Mouse (Mus musculus) hindbrain, embryonic 10.5 days (tissue): ENCODE data around the gene Nlrp9b. TPM values are rescaled to one million over a fixed set of nuclear protein-coding genes. Genes with fewer than 3 reads are reported as not detected.
"Not testable (repeated sequence)": the region's sequence is repeated elsewhere in the genome, so short reads cannot be mapped to it uniquely, and the experiment has no call there.

Experiments
- DNase-seq: peaks from one replicate; pipeline ENCODE4 v3.0.0-alpha.2; 2017; ENCODE audit warnings: low spot score
- H3K27ac ChIP-seq: fragments of 300-500 bp; sonication (generic); 2 replicates; pipeline ENCODE4 v1.5.1; 2016; ENCODE audit warnings: mild to moderate bottlenecking, moderate library complexity
- H3K27me3 ChIP-seq: fragments of 300-500 bp; sonication (generic); 2 replicates; pipeline ENCODE4 v1.6.1; 2016; ENCODE audit warnings: mild to moderate bottlenecking; ENCODE audit not compliant: poor library complexity, insufficient read depth, severe bottlenecking
- H3K36me3 ChIP-seq: fragments of 300-500 bp; sonication (generic); 2 replicates; pipeline ENCODE4 v1.6.1; 2016; ENCODE audit warnings: mild to moderate bottlenecking, moderate library complexity
- H3K4me1 ChIP-seq: fragments of 300-500 bp; sonication (generic); replicated peaks from 2 replicates; pipeline ENCODE4 v1.6.1; 2016; ENCODE audit warnings: mild to moderate bottlenecking
- H3K4me3 ChIP-seq: fragments of 300-500 bp; sonication (generic); 2 replicates; pipeline ENCODE4 v1.5.1; 2016; ENCODE audit warnings: mild to moderate bottlenecking, moderate library complexity
- H3K9me3 ChIP-seq: fragments of 300-500 bp; sonication (generic); 2 replicates; pipeline ENCODE4 v1.6.1; 2016; ENCODE audit warnings: mild to moderate bottlenecking, moderate library complexity
- WGBS: fragments of 180-500 bp; shearing (Covaris S2); methylation state at CpG from one replicate; pipeline ENCODE4 v1.1.7; 2016; 5-methylcytosine and 5-hydroxymethylcytosine counted together
- polyA plus RNA-seq: library from polyadenylated mRNA; unstranded; fragments of >200 nt; fragmentation: Nextera tagmentation; extraction: Ambion mirVana; gene quantifications from 2 replicates; pipeline ENCODE4 v1.2.1, GENCODE M21; 2016

The Nlrp9b gene
- polyA plus RNA-seq, 1 experiment from 2014 or later: not detected

- no peak for DNase-seq
- Histone ChIP-seq H3K27me3 (no peaks in the 10 kb centered on the region), H3K9me3 (peaks cover 48% of the 10 kb centered on the region), H3K36me3 (no peaks in the 10 kb centered on the region), H3K4me3 (no peak overlapping the region), H3K27ac (no peak overlapping the region), H3K4me1 (no peaks in the 10 kb centered on the region)
- 70% methylated on average over 3 of the region's 3 CpGs for WGBS
Measured at GRCm38 (mm10) chr7:19969106-19969505, 22.2 kb upstream of the Nlrp9b start.

GRCm38 (mm10) chr7:19969541-19970090 lies 21.6 kb upstream of the Nlrp9b start:
- Histone ChIP-seq H3K4me1 (no peaks in the 10 kb centered on the region), H3K27me3 (no peaks in the 10 kb centered on the region), H3K9me3 (peaks cover 53% of the 10 kb centered on the region), H3K4me3 (no peak overlapping the region), H3K36me3 (no peaks in the 10 kb centered on the region), H3K27ac (no peak overlapping the region)
- DNase-seq: no peak
- 94% methylated on average over 4 of the region's 4 CpGs for WGBS

GRCm38 (mm10) chr7:19970196-19970595 lies 21.1 kb upstream of the Nlrp9b start:
- Histone ChIP-seq H3K27ac (no peak overlapping the region), H3K27me3 (no peaks in the 10 kb centered on the region), H3K9me3 (peaks cover 59% of the 10 kb centered on the region), H3K4me1 (no peaks in the 10 kb centered on the region), H3K4me3 (no peak overlapping the region), H3K36me3 (no peaks in the 10 kb centered on the region)
- DNase-seq: no peak
- WGBS: 90% methylated on average over 8 of the region's 8 CpGs

- Histone ChIP-seq H3K4me1 (no peaks in the 10 kb centered on the region), H3K27me3 (no peaks in the 10 kb centered on the region), H3K27ac (no peak overlapping the region), H3K36me3 (no peaks in the 10 kb centered on the region), H3K4me3 (no peak overlapping the region), H3K9me3 (peaks cover 59% of the 10 kb centered on the region)
- 89% methylated on average over 4 of the region's 4 CpGs for WGBS
- DNase-seq: no peak
Measured at GRCm38 (mm10) chr7:19971516-19971915, 19.7 kb upstream of the Nlrp9b start.

GRCm38 (mm10) chr7:19996721-19997120 lies 5.5 kb downstream of the Nlrp9b start:
- not testable (repeated sequence) for H3K4me1 ChIP-seq, DNase-seq, H3K36me3 ChIP-seq, H3K4me3 ChIP-seq, H3K27me3 ChIP-seq, H3K27ac ChIP-seq
- peaks cover 34% of the 10 kb centered on the region for H3K9me3 ChIP-seq
- 61% methylated on average over 3 of the region's 3 CpGs for WGBS

- no peak for DNase-seq
- Histone ChIP-seq H3K4me1 (no peaks in the 10 kb centered on the region), H3K27ac (no peak overlapping the region), H3K27me3 (no peaks in the 10 kb centered on the region), H3K36me3 (no peaks in the 10 kb centered on the region), H3K4me3 (no peak overlapping the region), H3K9me3 (peaks cover 24% of the 10 kb centered on the region; the same call in 1 of the 2 replicates)
- 75% methylated on average over 2 of the region's 2 CpGs for WGBS
Measured at GRCm38 (mm10) chr7:20009987-20010386, 18.7 kb downstream of the Nlrp9b start.

GRCm38 (mm10) chr7:20064100-20064499 lies 72.8 kb downstream of the Nlrp9b start:
- not testable (repeated sequence) for H3K4me1 ChIP-seq, H3K4me3 ChIP-seq, DNase-seq, H3K36me3 ChIP-seq, H3K27me3 ChIP-seq, H3K27ac ChIP-seq
- peaks cover 27% of the 10 kb centered on the region for H3K9me3 ChIP-seq
- 70% methylated on average over 4 of the region's 4 CpGs for WGBS

- not testable (repeated sequence) for H3K27ac ChIP-seq, H3K36me3 ChIP-seq, H3K27me3 ChIP-seq, H3K9me3 ChIP-seq, H3K4me1 ChIP-seq, DNase-seq, H3K4me3 ChIP-seq
- 67% methylated on average over 18 of the region's 18 CpGs for WGBS
Measured at GRCm38 (mm10) chr7:20078118-20078517, 86.9 kb downstream of the Nlrp9b start.

- H3K27me3 ChIP-seq, H3K4me3 ChIP-seq, DNase-seq, H3K9me3 ChIP-seq, H3K4me1 ChIP-seq, H3K36me3 ChIP-seq, H3K27ac ChIP-seq: not testable (repeated sequence)
- WGBS: 86% methylated on average over 5 of the region's 5 CpGs
Measured at GRCm38 (mm10) chr7:20099380-20099779, 108.1 kb downstream of the Nlrp9b start, which contains the start of gene Vmn1r91. Gene Vmn1r91, plus strand, starts transcription at chr7:20099680.

- H3K36me3 ChIP-seq, H3K9me3 ChIP-seq, DNase-seq, H3K4me3 ChIP-seq, H3K27me3 ChIP-seq, H3K4me1 ChIP-seq, H3K27ac ChIP-seq: not testable (repeated sequence)
- no CpG with 5 or more reads among the region's 2 CpGs for WGBS
Measured at GRCm38 (mm10) chr7:20122479-20122878, 131.2 kb downstream of the Nlrp9b start, which contains the start of gene Gm16442. Gene Gm16442, minus strand, starts transcription at chr7:20122579.

Other genes starting within 250 kb of the Nlrp9b start
- 89.0 and 99.8 TPM in 2 replicates for gene Nectin2, start 241.0 kb upstream of the Nlrp9b start, polyA plus RNA-seq
- 46.8 and 57.3 TPM in 2 replicates for gene Bcam, start 220.4 kb upstream of the Nlrp9b start, polyA plus RNA-seq
- gene Cblc, start 194.7 kb upstream of the Nlrp9b start, polyA plus RNA-seq: 1.2 and 1.8 TPM in 2 replicates
- 0.60 and 0.78 TPM in 2 replicates for gene Bcl3, start 168.7 kb upstream of the Nlrp9b start, polyA plus RNA-seq
- 0.20 TPM in 1 of 2 replicates, not detected in the other for gene Gm19345, start 139.5 kb upstream of the Nlrp9b start, polyA plus RNA-seq
- gene Ceacam16, start 130.2 kb upstream of the Nlrp9b start, polyA plus RNA-seq: not detected in 2 replicates
- gene Ceacam19, start 103.5 kb upstream of the Nlrp9b start, polyA plus RNA-seq: not detected in 2 replicates
- 4.4 and 5.4 TPM in 2 replicates for gene Pvr, start 70.3 kb upstream of the Nlrp9b start, polyA plus RNA-seq
- gene Igsf23, start 40.7 kb upstream of the Nlrp9b start, polyA plus RNA-seq: 0.21 and 0.41 TPM in 2 replicates
- not detected in 2 replicates for gene Ceacam20, start 26.1 kb upstream of the Nlrp9b start, polyA plus RNA-seq
- not detected in 2 replicates for gene Vmn1r91, start 108.2 kb downstream of the Nlrp9b start, polyA plus RNA-seq
- gene Gm16442, start 131.1 kb downstream of the Nlrp9b start, polyA plus RNA-seq: not detected in 2 replicates
- gene Vmn1r93, start 147.6 kb downstream of the Nlrp9b start, polyA plus RNA-seq: not detected in 2 replicates
- gene Vmn1r94, start 176.9 kb downstream of the Nlrp9b start, polyA plus RNA-seq: not detected in 2 replicates
- gene Vmn1r95, start 202.2 kb downstream of the Nlrp9b start, polyA plus RNA-seq: not detected in 2 replicates
- gene Gm6164, start 214.1 kb downstream of the Nlrp9b start, polyA plus RNA-seq: not detected in 2 replicates
- not detected in 2 replicates for gene Gm4498, start 242.4 kb downstream of the Nlrp9b start, polyA plus RNA-seq